Mouse (Mus musculus) common myeloid progenitor, adult 5-6 weeks (primary cell): ENCODE measurements at regions not wholly inside any gene's neighbourhood (a gene's known extent, or its start where the extent isn't known, plus 50 kb on each side); places are given as distances from the start of the nearest gene placed in this dataset.
A peak's percentile ranks its signal among the peaks of the same experiment; 100 is the strongest.
"Not testable (repeated sequence)": the region's sequence is repeated elsewhere in the genome, so short reads cannot be mapped to it uniquely, and the experiment has no call there.

Experiments
- ATAC-seq: replicated peaks from 2 replicates; pipeline ENCODE4 v1.8.0; 2016; ENCODE audit warnings: low read depth, mild to moderate bottlenecking, moderate TSS enrichment, inconsistent platforms; ENCODE audit not compliant: poor library complexity, severe bottlenecking

GRCm38 (mm10) chr17:79543907-79544522, 67.6 kb upstream of the Rmdn2 start:
- peak; percentile 92 for ATAC-seq

GRCm38 (mm10) chr17:79545878-79546277, 65.8 kb upstream of the Rmdn2 start:
- ATAC-seq, result no peak

GRCm38 (mm10) chr17:79547075-79547474, 64.6 kb upstream of the Rmdn2 start:
- ATAC-seq, result no peak

- no peak for ATAC-seq
Observed at GRCm38 (mm10) chr17:79547524-79547923, 64.1 kb upstream of the Rmdn2 start.

GRCm38 (mm10) chr17:79550409-79550808, 61.3 kb upstream of the Rmdn2 start:
- not testable (repeated sequence) for ATAC-seq

- ATAC-seq, result no peak
Observed at GRCm38 (mm10) chr17:79553850-79554249, 57.8 kb upstream of the Rmdn2 start.

GRCm38 (mm10) chr17:79555593-79555992, 56.1 kb upstream of the Rmdn2 start:
- ATAC-seq, result no peak
